In genomic region chr14:76175808-76176207, GRCm38 (mm10) we compare ENCODE assay signal across 14 mouse cellular contexts.
DNase-seq lines count a peak whose midpoint lies in the region; ATAC-seq lines count a peak whose summit lies in the region.
"Had no signal": no experiment of that assay in that cellular context is flagged by ENCODE, and none has a peak within 500 bp of the region (broad histone marks: within the 10 kb centered on the region; RNA-seq: fewer than 3 reads in every experiment).

No protein-coding gene starts in this region.

- no peak overlapping the region; the same call in 1 of the 2 replicates for H3K4me2 ChIP-seq in neural tube, embryonic 12.5 days (replicated peaks)
- H3K4me2 ChIP-seq in embryonic facial prominence, embryonic 14.5 days (ENCODE audit: low read depth, low read length): no peak overlapping the region
- H3K4me2 ChIP-seq in midbrain, embryonic 12.5 days (replicated peaks): peak overlapping the region; percentile 9; the same call in 1 of the 2 replicates
- H3K4me2 ChIP-seq: embryonic facial prominence, embryonic 15.5 days; limb, embryonic 15.5 days; lung, embryonic 15.5 days had no signal

- H3K9me3 ChIP-seq in neural tube, embryonic 12.5 days: no peaks in the 10 kb centered on the region
- H3K9me3 ChIP-seq in embryonic facial prominence, embryonic 14.5 days (ENCODE audit: control insufficient read depth, low read length): peaks cover 5% of the 10 kb centered on the region; the same call in 1 of the 2 replicates
- H3K9me3 ChIP-seq in midbrain, embryonic 12.5 days: no peaks in the 10 kb centered on the region
- H3K9me3 ChIP-seq: embryonic facial prominence, embryonic 15.5 days; limb, embryonic 15.5 days; lung, embryonic 15.5 days had no signal

- H3K4me1 ChIP-seq in neural tube, embryonic 12.5 days: peaks cover 7% of the 10 kb centered on the region
- H3K4me1 ChIP-seq in embryonic facial prominence, embryonic 14.5 days (ENCODE audit: control insufficient read depth, insufficient read depth, low read length): 0 out of 2 replicates have a peak, but pooled peaks cover 7% of the 10 kb centered on the region
- H3K4me1 ChIP-seq in midbrain, embryonic 12.5 days: peaks cover 27% of the 10 kb centered on the region
- H3K4me1 ChIP-seq: limb, embryonic 15.5 days; lung, embryonic 15.5 days had no signal

- no peak overlapping the region for H3K4me3 ChIP-seq in neural tube, embryonic 12.5 days
- H3K4me3 ChIP-seq in embryonic facial prominence, embryonic 14.5 days (ENCODE audit: low read depth, low read length): no peak overlapping the region
- H3K4me3 ChIP-seq in midbrain, embryonic 12.5 days: no peak overlapping the region
- H3K4me3 ChIP-seq: embryonic facial prominence, embryonic 15.5 days; limb, embryonic 15.5 days; lung, embryonic 15.5 days had no signal

- peak; percentile 82; the same call in 1 of the 2 replicates for ATAC-seq in neural tube, embryonic 12.5 days (ENCODE audit: low FRiP score, low read depth)
- ATAC-seq in embryonic facial prominence, embryonic 14.5 days (ENCODE audit: low read depth): peak; percentile 65; the same call in 1 of the 2 replicates
- ATAC-seq in midbrain, embryonic 12.5 days (ENCODE audit: low FRiP score, low read depth): peak; percentile 64

- DNase-seq in neural tube, embryonic 10.5 days (ENCODE audit: extremely low spot score, low spot score): no peak
- peak; percentile 61 for DNase-seq in embryonic facial prominence, embryonic 14.5 days (ENCODE audit: low spot score)
- DNase-seq in layer of hippocampus, adult 11-12 months (ENCODE audit: low spot score): no peak
- no peak for DNase-seq in heart, adult 8-10 months (ENCODE audit: low spot score)
- DNase-seq in cerebellum, postnatal 14 days: no peak
- DNase-seq: adrenal gland, adult 2 months; cerebellum, adult 9-11 months; kidney, adult 9 months had no signal

- H3K27ac ChIP-seq in neural tube, embryonic 12.5 days: no peak overlapping the region
- H3K27ac ChIP-seq in embryonic facial prominence, embryonic 14.5 days (replicated peaks; ENCODE audit: low read depth, low read length): no peak overlapping the region
- peak overlapping the region; percentile 79 for H3K27ac ChIP-seq in midbrain, embryonic 12.5 days (replicated peaks)
- H3K27ac ChIP-seq: embryonic facial prominence, embryonic 15.5 days; limb, embryonic 15.5 days; lung, embryonic 15.5 days had no signal

- H3K27me3 ChIP-seq in neural tube, embryonic 12.5 days (replicated peaks): no peaks in the 10 kb centered on the region
- H3K27me3 ChIP-seq in embryonic facial prominence, embryonic 14.5 days (replicated peaks; ENCODE audit: control insufficient read depth, insufficient read depth, low read length): no peaks in the 10 kb centered on the region
- no peaks in the 10 kb centered on the region for H3K27me3 ChIP-seq in midbrain, embryonic 12.5 days
- H3K27me3 ChIP-seq: CH12.LX; embryonic facial prominence, embryonic 15.5 days; limb, embryonic 15.5 days; lung, embryonic 15.5 days had no signal

- H3K9ac ChIP-seq in neural tube, embryonic 12.5 days: no peak overlapping the region
- H3K9ac ChIP-seq in embryonic facial prominence, embryonic 14.5 days (ENCODE audit: low read depth, low read length): no peak overlapping the region
- no peak overlapping the region for H3K9ac ChIP-seq in midbrain, embryonic 12.5 days (replicated peaks)
- H3K9ac ChIP-seq: embryonic facial prominence, embryonic 15.5 days; limb, embryonic 15.5 days; lung, embryonic 15.5 days had no signal

- 12% methylated on average over 5 of the region's 5 CpGs for WGBS in neural tube, embryonic 12.5 days
- 32% methylated on average over 5 of the region's 5 CpGs for WGBS in embryonic facial prominence, embryonic 14.5 days
- WGBS in midbrain, embryonic 12.5 days: 3% methylated on average over 5 of the region's 5 CpGs

- H3K36me3 ChIP-seq in neural tube, embryonic 12.5 days: no peaks in the 10 kb centered on the region
- H3K36me3 ChIP-seq in embryonic facial prominence, embryonic 14.5 days (ENCODE audit: control insufficient read depth, insufficient read depth, low read length): no peaks in the 10 kb centered on the region
- H3K36me3 ChIP-seq in midbrain, embryonic 12.5 days: no peaks in the 10 kb centered on the region
- H3K36me3 ChIP-seq: embryonic facial prominence, embryonic 15.5 days; limb, embryonic 15.5 days; lung, embryonic 15.5 days had no signal
